Mouse (Mus musculus) forebrain, embryonic 15.5 days (tissue): ENCODE data around the gene Gm48552. TPM values are rescaled to one million over a fixed set of nuclear protein-coding genes. Genes with fewer than 3 reads are reported as not detected.
A peak's percentile ranks its signal among the peaks of the same experiment; 100 is the strongest.

ENCODE experiments used
- ATAC-seq: fragments of 200-750 bp; cut with Nextera tagmentation; replicated peaks from 2 replicates; pipeline ENCODE4 v1.8.0; 2017; ENCODE audit warnings: mild to moderate bottlenecking, moderate TSS enrichment, moderate library complexity
- H3K27ac ChIP-seq: fragments of 300-500 bp; sonication (generic); replicated peaks from 2 replicates; pipeline ENCODE4 v1.5.1; 2015; ENCODE audit warnings: mild to moderate bottlenecking, inconsistent platforms
- H3K27me3 ChIP-seq: fragments of 300-500 bp; sonication (generic); 2 replicates; pipeline ENCODE4 v1.6.1; 2015; ENCODE audit warnings: inconsistent platforms
- H3K36me3 ChIP-seq: fragments of 300-500 bp; sonication (generic); 2 replicates; pipeline ENCODE4 v1.6.1; 2015; ENCODE audit warnings: mild to moderate bottlenecking, inconsistent platforms
- H3K4me1 ChIP-seq: fragments of 300-500 bp; sonication (generic); 2 replicates; pipeline ENCODE4 v1.6.1; 2015; ENCODE audit warnings: inconsistent platforms
- H3K4me2 ChIP-seq: fragments of 300-500 bp; sonication (generic); replicated peaks from 2 replicates; pipeline ENCODE4 v1.6.1; 2015; ENCODE audit warnings: mild to moderate bottlenecking, inconsistent platforms
- H3K4me3 ChIP-seq: fragments of 300-500 bp; sonication (generic); 2 replicates; pipeline ENCODE4 v1.5.1; 2015; ENCODE audit warnings: mild to moderate bottlenecking, inconsistent platforms
- H3K9ac ChIP-seq: fragments of 300-500 bp; sonication (generic); replicated peaks from 2 replicates; pipeline ENCODE4 v1.6.1; 2015; ENCODE audit warnings: mild to moderate bottlenecking, inconsistent platforms
- H3K9me3 ChIP-seq: fragments of 300-500 bp; sonication (generic); 2 replicates; pipeline ENCODE4 v1.6.1; 2016; ENCODE audit warnings: inconsistent platforms
- WGBS: fragments of 180-500 bp; shearing (Covaris S2); methylation state at CpG from one replicate; pipeline ENCODE4 v1.1.7; 2015; ENCODE audit warnings: mixed read lengths; 5-methylcytosine and 5-hydroxymethylcytosine counted together
- polyA plus RNA-seq: library from polyadenylated mRNA; unstranded; fragments of >200 nt; fragmentation: Nextera tagmentation; extraction: Ambion mirVana; gene quantifications from 2 replicates; pipeline ENCODE4 v1.2.1, GENCODE M21; 2015

Gene Gm48552
- polyA plus RNA-seq, 1 experiment from 2014 or later: 2.9 TPM

DNA sequence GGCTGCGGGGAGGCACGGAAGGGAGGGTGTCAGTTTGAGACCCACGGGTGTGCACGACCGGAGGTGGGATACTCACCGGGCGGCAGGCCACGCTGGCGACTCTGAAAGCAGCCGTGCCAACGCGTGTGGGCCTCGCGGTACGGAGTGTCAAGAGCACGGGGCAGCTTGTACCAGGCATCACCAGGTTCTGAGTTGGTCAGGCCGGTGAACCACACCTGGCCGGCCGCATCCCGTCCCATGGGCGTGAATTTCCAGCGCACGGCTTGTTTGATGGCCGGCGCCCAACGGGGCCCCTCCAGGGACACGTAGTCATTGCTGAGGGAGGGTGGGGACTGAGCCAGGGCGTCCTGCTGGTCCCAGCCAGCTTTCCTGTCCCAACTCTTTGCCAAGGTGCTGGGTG, 24.1 kb upstream of the Gm48552 start:
- 6% methylated on average over 28 of the region's 28 CpGs for WGBS
- Histone ChIP-seq H3K4me3 (peak overlapping the region; percentile 28), H3K9me3 (no peaks in the 10 kb centered on the region), H3K36me3 (peaks cover 35% of the 10 kb centered on the region), H3K27me3 (peaks cover 22% of the 10 kb centered on the region), H3K4me1 (peaks cover 19% of the 10 kb centered on the region), H3K9ac (peak overlapping the region; percentile 8; the same call in 1 of the 2 replicates), H3K4me2 (peak overlapping the region; percentile 46), H3K27ac (no peak overlapping the region)
- ATAC-seq: no peak

DNA sequence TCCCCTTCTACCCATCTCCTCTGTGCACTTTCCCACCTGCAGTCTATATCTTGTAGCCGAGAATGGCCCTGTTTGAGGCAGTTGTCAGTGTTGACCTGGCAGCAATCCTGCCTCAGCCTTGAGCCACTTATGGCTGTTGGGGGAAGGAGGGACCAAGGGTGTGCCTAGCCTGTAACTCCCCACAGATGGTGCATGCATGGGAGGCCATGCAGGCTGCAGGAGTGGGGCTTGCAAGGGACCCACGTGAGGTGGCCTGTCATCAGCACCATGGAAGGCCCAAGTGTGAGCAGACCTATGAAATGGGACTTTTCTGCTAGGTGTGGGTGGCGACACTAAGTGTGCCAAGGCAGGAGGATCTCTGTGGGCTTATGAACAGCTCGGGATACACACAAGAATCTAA, 23.7 kb upstream of the Gm48552 start:
- peaks cover 22% of the 10 kb centered on the region for H3K27me3 ChIP-seq
- no peaks in the 10 kb centered on the region for H3K9me3 ChIP-seq
- no peak overlapping the region for H3K4me3 ChIP-seq
- H3K9ac ChIP-seq: no peak overlapping the region
- 34% methylated on average over 4 of the region's 4 CpGs for WGBS
- peaks cover 39% of the 10 kb centered on the region for H3K36me3 ChIP-seq
- peaks cover 19% of the 10 kb centered on the region for H3K4me1 ChIP-seq
- no peak overlapping the region for H3K27ac ChIP-seq
- H3K4me2 ChIP-seq: no peak overlapping the region
- no peak for ATAC-seq

DNA sequence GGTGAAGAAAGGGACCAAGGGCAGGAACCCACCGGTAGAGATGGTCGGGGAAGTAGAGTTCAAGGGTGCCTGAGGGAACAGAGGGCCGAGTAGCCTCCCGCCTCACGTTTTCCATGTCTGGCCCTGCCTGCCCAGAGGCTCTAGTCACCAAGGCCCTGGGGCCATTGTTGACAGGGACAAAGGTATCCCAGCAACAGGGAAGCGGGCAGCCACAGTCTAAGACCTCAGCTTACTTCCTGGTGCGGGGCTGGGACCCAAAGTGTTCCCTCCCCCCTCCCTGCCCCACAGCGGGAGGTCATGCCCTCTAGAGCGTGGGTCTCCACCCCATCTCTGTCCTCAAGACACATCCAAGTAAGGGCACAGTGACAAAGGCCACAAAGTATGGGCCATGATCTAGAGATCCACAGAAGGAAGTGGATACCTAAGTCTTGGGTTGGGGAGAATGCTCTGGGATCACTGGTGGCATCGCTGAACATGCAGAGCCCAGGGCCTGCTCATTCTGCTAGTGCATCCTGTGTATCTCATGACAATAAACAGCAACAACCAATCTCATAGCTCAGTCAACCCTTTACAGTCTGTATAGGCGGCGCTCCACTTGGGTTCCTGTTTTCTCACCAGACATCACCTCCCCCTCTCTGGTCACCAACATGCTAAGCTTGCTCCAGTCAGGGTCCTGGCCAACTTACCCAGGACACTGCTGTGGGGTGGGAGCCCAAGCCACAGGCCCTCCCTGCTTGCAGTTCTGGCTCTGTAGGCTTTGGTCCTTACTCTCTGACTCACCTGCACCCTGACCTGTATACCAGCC, 22.9 kb upstream of the Gm48552 start, which contains the start of gene 4930404N11Rik:
TSS of gene 4930404N11Rik (minus strand) at position 145 of the 805 bp plus-strand sequence.
- no peaks in the 10 kb centered on the region for H3K9me3 ChIP-seq
- H3K4me2 ChIP-seq: peak within 1 kb of the TSS; percentile 46
- H3K27me3 ChIP-seq: peaks cover 22% of the 10 kb centered on the region
- no peak for ATAC-seq
- H3K4me1 ChIP-seq: peaks cover 19% of the 10 kb centered on the region
- H3K4me3 ChIP-seq: peak within 1 kb of the TSS; percentile 28
- H3K9ac ChIP-seq: peak within 1 kb of the TSS; percentile 8; the same call in 1 of the 2 replicates
- no peak within 1 kb of the TSS for H3K27ac ChIP-seq
- H3K36me3 ChIP-seq: peaks cover 47% of the 10 kb centered on the region
- WGBS: 20% methylated on average over 12 of the region's 12 CpGs

DNA sequence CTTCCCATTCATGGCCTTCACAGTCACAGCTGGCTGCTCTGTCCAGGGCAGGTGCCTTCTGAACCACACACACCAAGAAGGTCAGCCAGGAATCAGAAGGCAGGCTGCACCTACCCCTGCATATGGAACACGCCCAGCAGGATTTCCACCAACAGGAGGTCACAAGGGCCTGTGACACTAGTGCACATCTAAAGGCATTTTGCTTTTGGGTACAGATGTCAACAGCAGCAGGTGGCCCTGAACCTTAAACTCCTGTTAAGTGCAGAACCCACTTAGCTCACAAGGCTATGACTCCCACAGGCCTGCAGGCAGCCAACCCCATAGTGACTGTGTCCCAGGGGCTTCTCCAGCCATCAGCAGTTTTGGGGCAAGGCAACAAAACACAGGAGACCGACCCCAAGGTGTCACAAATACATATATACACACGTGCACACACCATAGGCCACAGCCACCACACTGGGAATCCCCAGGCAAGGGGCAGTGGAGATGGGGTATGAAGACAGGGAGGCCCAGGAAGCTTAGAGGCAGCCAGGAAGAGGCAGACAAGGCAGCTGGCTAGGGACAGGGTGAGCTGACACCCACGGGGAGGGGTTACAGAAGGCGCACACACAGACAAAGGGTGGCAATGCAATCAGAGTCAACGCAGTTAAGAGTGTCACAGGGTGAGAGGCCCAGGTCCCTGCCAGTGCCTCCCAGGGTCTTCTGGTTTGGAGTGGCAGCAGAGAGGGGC, 22.2 kb upstream of the Gm48552 start:
- Histone ChIP-seq H3K27ac (no peak overlapping the region), H3K9ac (no peak overlapping the region), H3K9me3 (no peaks in the 10 kb centered on the region), H3K4me2 (no peak overlapping the region), H3K4me1 (peaks cover 19% of the 10 kb centered on the region), H3K36me3 (peaks cover 52% of the 10 kb centered on the region), H3K27me3 (peaks cover 22% of the 10 kb centered on the region), H3K4me3 (no peak overlapping the region)
- ATAC-seq: no peak
- 81% methylated on average over 6 of the region's 6 CpGs for WGBS

DNA sequence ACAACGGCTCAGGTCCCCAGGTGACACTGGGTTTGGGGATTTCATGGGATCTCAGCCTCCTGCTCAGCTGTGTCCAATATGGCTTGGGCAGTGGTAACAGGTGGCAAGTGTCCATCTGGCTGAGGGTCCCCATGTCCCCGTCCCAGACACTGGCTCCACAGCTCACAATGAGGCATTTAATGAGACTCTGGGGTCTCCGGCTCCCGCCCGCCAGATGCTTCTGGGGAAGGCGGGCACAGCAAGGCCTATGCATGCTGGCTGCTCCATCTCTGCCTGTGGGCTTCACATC, 21.7 kb upstream of the Gm48552 start:
- no peak overlapping the region for H3K9ac ChIP-seq
- 69% methylated on average over 6 of the region's 6 CpGs for WGBS
- H3K4me1 ChIP-seq: peaks cover 19% of the 10 kb centered on the region
- no peaks in the 10 kb centered on the region for H3K9me3 ChIP-seq
- H3K4me3 ChIP-seq: no peak overlapping the region
- peaks cover 52% of the 10 kb centered on the region for H3K36me3 ChIP-seq
- H3K27ac ChIP-seq: no peak overlapping the region
- no peak overlapping the region for H3K4me2 ChIP-seq
- H3K27me3 ChIP-seq: peaks cover 22% of the 10 kb centered on the region
- no peak for ATAC-seq

DNA sequence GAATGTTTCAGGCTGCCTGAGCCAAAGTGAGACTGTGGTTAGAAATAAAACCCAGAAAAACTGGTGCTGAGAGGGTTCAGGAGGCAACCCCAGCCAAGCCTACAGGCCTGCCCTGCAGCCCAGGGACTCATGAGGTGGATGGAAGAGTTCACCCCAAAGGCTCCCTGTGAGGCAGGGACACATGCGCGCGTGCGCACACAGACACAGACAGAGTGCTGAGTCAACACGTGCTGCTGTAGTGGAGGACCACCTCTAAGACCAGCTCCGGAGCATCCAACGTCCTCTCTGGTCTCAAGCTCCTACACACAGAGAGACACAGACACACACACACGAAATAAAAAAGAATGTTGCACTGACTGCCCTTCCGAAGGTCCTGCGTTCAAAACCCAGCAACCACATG, 13.5 kb upstream of the Gm48552 start:
- H3K4me3 ChIP-seq: no peak overlapping the region
- H3K27me3 ChIP-seq: no peaks in the 10 kb centered on the region
- peaks cover 31% of the 10 kb centered on the region for H3K4me1 ChIP-seq
- H3K36me3 ChIP-seq: peaks cover 18% of the 10 kb centered on the region
- 92% methylated on average over 10 of the region's 10 CpGs for WGBS
- ATAC-seq: no peak
- no peak overlapping the region for H3K4me2 ChIP-seq
- H3K27ac ChIP-seq: no peak overlapping the region
- no peak overlapping the region for H3K9ac ChIP-seq
- no peaks in the 10 kb centered on the region for H3K9me3 ChIP-seq

DNA sequence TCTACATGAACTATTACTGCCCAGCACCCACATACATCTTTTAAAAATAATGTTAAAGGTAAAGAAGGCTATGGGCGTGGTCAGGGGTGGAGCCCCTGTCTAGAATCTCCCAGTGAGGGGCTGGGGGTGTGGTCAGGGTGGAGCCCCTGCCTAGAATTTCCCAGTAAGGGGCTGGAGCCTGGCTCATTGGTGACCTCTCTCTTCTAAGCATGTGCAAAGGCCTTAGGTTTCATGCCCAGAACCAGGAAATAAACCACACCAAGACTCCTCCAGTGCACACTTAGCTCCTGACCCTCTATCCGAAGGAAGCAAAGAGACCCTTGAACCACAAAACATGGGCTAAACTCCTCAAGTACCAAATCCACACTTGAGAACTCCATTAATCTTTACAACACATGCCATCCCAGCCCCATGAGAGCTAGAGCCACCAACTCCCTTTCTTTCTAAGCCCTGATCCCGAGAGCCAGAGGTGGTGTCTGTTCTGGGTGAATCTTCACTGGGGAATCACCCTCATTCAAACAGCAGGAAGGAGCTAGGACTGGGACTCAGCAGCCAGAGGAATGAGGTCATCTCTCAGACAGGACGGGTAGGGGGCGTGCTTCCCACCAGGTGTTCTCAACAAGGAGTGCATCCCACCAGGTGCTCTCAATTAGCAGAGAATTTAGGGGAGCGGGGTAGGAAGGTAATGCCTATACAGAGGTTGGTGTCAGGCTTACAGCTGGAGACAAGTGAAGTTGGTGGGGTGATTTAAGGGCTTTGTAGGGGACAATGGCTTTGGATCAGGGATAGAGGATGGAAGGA, 12.0 kb upstream of the Gm48552 start:
- peaks cover 31% of the 10 kb centered on the region for H3K4me1 ChIP-seq
- no peaks in the 10 kb centered on the region for H3K27me3 ChIP-seq
- H3K4me2 ChIP-seq: peak overlapping the region; percentile 86
- peak overlapping the region; percentile 91 for H3K4me3 ChIP-seq
- H3K9me3 ChIP-seq: no peaks in the 10 kb centered on the region
- no peak overlapping the region for H3K27ac ChIP-seq
- 42% methylated on average over 6 of the region's 6 CpGs for WGBS
- H3K36me3 ChIP-seq: peaks cover 8% of the 10 kb centered on the region; the same call in 1 of the 2 replicates
- H3K9ac ChIP-seq: peak overlapping the region; percentile 93; the same call in 1 of the 2 replicates
- ATAC-seq: no peak

DNA sequence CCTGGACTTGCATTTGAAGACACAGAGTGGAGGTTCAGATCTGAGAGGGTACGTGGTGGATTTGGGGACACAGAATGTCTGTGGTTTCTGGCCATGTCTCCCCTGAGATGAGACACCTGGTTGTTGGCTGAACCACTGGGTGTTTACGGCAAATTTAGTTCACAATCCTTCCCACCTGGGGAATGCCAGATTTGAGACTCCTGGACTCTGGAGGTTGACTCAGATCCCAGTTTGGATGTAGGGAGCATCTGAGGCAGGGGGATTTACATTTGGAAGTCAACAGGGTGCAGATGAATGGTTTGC, 11.5 kb upstream of the Gm48552 start:
- Histone ChIP-seq H3K9me3 (no peaks in the 10 kb centered on the region), H3K36me3 (peaks cover 8% of the 10 kb centered on the region; the same call in 1 of the 2 replicates), H3K4me1 (peaks cover 31% of the 10 kb centered on the region), H3K4me2 (peak overlapping the region; percentile 86), H3K27ac (no peak overlapping the region), H3K9ac (peak overlapping the region; percentile 93), H3K27me3 (no peaks in the 10 kb centered on the region), H3K4me3 (peak overlapping the region; percentile 91)
- 66% methylated on average over 2 of the region's 2 CpGs for WGBS
- ATAC-seq: no peak

DNA sequence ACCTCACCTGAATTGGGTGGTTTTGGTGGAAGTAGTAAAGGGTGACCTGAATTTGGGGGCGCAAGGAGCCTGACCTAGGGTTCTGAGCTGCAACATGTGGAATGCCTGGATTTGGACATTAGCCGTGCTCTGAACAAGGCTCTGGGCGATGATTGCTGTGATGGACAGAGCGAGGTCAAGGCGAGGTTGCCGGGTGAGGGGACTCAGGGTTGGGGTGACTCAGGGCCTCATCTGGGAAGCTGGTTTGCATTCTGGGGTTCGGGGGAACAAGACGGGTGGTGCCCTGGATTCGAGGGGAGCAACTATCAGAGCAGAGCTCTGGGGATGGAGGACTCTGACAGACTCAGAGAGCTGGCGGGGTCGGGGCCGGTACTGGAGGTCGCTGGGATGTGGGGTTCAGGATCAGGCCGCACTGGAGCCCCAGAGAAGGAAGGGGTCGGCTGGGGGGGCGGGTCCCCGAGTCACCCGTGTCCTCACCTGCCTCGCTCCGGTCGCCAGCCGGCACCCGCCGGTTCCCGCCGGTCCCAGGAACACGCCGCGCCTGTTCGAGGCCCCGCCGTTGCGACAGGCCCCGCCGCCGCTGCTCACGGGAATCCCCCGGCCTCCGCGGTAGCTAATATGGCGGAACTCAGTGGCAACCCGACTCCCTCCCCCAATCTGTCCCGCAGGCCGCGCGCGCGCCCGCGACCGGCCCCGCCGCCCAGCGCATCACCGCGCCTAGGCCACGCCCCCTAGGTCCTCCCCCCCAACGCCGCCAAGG, 10.8 kb upstream of the Gm48552 start, which contains the start of gene Fzr1:
TSS of gene Fzr1 (minus strand) at position 724 of the 760 bp plus-strand sequence.
- Histone ChIP-seq H3K4me3 (peak within 1 kb of the TSS; percentile 91), H3K27ac (peak within 1 kb of the TSS; percentile 83), H3K9me3 (no peaks in the 10 kb centered on the region), H3K9ac (peak within 1 kb of the TSS; percentile 93), H3K27me3 (no peaks in the 10 kb centered on the region), H3K4me2 (peak within 1 kb of the TSS; percentile 86), H3K4me1 (peaks cover 31% of the 10 kb centered on the region), H3K36me3 (peaks cover 8% of the 10 kb centered on the region; the same call in 1 of the 2 replicates)
- ATAC-seq: peak; percentile 64
- WGBS: 2% methylated on average over 50 of the region's 59 CpGs

DNA sequence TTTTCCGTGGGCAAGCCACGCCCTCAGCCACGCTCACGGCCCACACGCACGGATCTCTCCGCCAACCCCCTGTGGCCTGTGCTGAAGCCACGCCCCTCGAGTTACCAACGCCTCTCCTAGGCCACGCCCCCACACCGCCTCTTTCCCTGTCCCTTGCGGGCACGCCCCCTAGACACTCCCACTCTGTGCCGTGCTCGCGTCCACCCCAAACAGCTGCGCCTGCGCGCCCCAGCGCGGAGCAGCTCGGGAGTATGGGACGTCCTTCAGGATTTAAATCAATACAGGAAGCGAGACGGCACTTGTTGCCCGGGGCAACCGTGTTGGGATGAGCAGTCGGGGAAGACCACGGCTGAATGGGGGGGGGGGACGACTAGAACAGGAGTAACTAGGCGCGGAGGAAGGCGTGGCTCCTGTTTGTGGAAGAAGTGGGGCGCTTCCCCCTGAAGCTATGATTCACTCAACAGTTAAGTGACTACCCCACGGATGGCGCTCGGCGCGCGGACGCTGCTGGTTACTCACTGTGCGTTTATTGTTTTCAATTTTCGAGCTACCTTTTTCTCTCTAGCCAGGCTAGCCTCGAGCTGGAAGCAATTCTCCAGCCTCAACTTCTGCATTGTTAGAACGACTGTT, 10.1 kb upstream of the Gm48552 start:
- peak; percentile 97 for ATAC-seq
- H3K27me3 ChIP-seq: no peaks in the 10 kb centered on the region
- no peaks in the 10 kb centered on the region for H3K9me3 ChIP-seq
- H3K9ac ChIP-seq: peak overlapping the region; percentile 40
- H3K36me3 ChIP-seq: peaks cover 3% of the 10 kb centered on the region; the same call in 1 of the 2 replicates
- peak overlapping the region; percentile 86 for H3K4me2 ChIP-seq
- under 1% methylated on average over 45 of the region's 46 CpGs for WGBS
- H3K4me1 ChIP-seq: peaks cover 31% of the 10 kb centered on the region
- peak overlapping the region; percentile 91 for H3K4me3 ChIP-seq
- H3K27ac ChIP-seq: peak overlapping the region; percentile 78

DNA sequence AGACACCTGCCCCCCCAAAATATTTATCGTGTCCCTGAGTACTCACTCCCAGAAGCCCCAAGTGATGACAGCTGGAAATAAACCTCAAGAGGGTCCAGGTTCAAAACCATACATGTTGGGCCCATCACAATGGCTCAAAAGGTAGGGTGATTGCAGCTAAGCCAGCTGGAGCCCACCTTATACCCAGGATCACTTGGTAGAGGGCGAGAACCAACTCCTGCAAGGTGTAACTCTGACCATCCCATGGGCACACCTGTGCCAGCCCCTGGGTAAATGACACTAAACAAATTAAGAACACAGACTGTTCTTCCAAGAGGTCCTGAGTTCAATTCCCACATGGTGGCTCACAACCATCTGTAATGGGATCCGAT, 9.6 kb upstream of the Gm48552 start:
- peak overlapping the region; percentile 86 for H3K4me2 ChIP-seq
- peaks cover 31% of the 10 kb centered on the region for H3K4me1 ChIP-seq
- H3K9me3 ChIP-seq: no peaks in the 10 kb centered on the region
- peak overlapping the region; percentile 91 for H3K4me3 ChIP-seq
- WGBS: 62% methylated on average over 3 of the region's 3 CpGs
- H3K9ac ChIP-seq: peak overlapping the region; percentile 40
- peak overlapping the region; percentile 78 for H3K27ac ChIP-seq
- peak; percentile 0; the same call in 1 of the 2 replicates for ATAC-seq
- no peaks in the 10 kb centered on the region; the same call in 1 of the 2 replicates for H3K36me3 ChIP-seq
- no peaks in the 10 kb centered on the region for H3K27me3 ChIP-seq
